Mouse (Mus musculus) C2C12 (cell line): ENCODE measurements around the gene Mcoln2.

Experiments
- CTCF ChIP-seq: IDR thresholded peaks from one replicate; pipeline ENCODE4 v1.5.1; 2011; ENCODE audit not compliant: control insufficient read depth, insufficient read depth, insufficient read length
- MYOD1 ChIP-seq: IDR thresholded peaks from one replicate; pipeline ENCODE4 v1.6.1; 2011; ENCODE audit warnings: low read depth; ENCODE audit not compliant: control insufficient read depth, insufficient read length
- USF1 ChIP-seq: IDR thresholded peaks from one replicate; pipeline ENCODE4 v1.6.1; 2011; ENCODE audit warnings: low read depth, mild to moderate bottlenecking, control low read depth, moderate library complexity

DNA sequence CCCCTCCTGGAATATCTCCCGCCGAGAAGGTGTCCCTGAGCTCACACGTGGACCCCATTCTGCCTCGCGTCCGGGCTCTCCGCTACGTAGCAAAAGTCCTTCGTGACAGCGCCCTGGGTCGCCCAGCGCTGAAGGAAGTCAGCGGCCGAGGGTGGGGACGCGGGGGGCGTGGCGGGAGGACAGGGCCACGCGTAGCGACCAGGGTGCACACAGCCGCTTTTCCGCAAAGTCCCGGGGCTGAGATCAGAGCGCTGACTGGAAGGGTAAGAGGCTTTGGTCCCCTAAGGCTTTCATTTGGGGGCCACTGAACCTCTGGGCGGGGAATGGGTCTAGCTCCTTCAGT, 396 bp downstream of the Mcoln2 start:
- TF ChIP-seq CTCF (no peak), USF1 (no peak), MYOD1 (no peak)
